Mouse (Mus musculus): Measurements from ENCODE around the gene Casp6. TPM values are rescaled to one million over a fixed set of nuclear protein-coding genes. Genes with fewer than 3 reads are reported as not detected.

Gene Casp6
- polyA plus RNA-seq (2015; fragmentation: Nextera tagmentation; extraction: Ambion mirVana): 20.8 and 23.1 TPM in 2 replicates

GRCm38 (mm10) chr3:129901271-129901809 is at the start of gene Casp6:
TSS of gene Casp6 (plus strand) at chr3:129901425.
- Histone ChIP-seq H3K4me2 (ENCODE audit: low read length) (peak within 1 kb of the TSS; percentile 75), H3K9me3 (ENCODE audit: control insufficient read depth, low read length) (no peaks in the 10 kb centered on the region), H3K4me1 (ENCODE audit: control insufficient read depth, insufficient read depth, low read depth, low read length) (peaks cover 8% of the 10 kb centered on the region), H3K4me3 (ENCODE audit: low read length) (peak within 1 kb of the TSS; percentile 58), H3K27me3 (replicated peaks; ENCODE audit: control insufficient read depth, insufficient read depth, low read length) (no peaks in the 10 kb centered on the region), H3K27ac (ENCODE audit: low read depth, low read length) (peak within 1 kb of the TSS; percentile 44), H3K9ac (ENCODE audit: low read depth, low read length) (peak within 1 kb of the TSS; percentile 68), H3K36me3 (ENCODE audit: control insufficient read depth, insufficient read depth, low read length) (no peaks in the 10 kb centered on the region)
- WGBS: under 1% methylated on average over 32 of the region's 34 CpGs
- peak; percentile 95 for ATAC-seq

GRCm38 (mm10) chr3:129862592-129862991 is 38.6 kb upstream of the Casp6 start:
- no peak for ATAC-seq
- Histone ChIP-seq H3K9me3 (ENCODE audit: control insufficient read depth, low read length) (peaks cover 2% of the 10 kb centered on the region; the same call in 1 of the 2 replicates), H3K36me3 (ENCODE audit: control insufficient read depth, insufficient read depth, low read length) (no peaks in the 10 kb centered on the region), H3K9ac (ENCODE audit: low read depth, low read length) (no peak overlapping the region), H3K27ac (ENCODE audit: low read depth, low read length) (no peak overlapping the region), H3K4me1 (ENCODE audit: control insufficient read depth, insufficient read depth, low read depth, low read length) (no peaks in the 10 kb centered on the region), H3K27me3 (replicated peaks; ENCODE audit: control insufficient read depth, insufficient read depth, low read length) (no peaks in the 10 kb centered on the region), H3K4me3 (ENCODE audit: low read length) (no peak overlapping the region), H3K4me2 (ENCODE audit: low read length) (no peak overlapping the region)
- WGBS: 84% methylated on average over 2 of the region's 2 CpGs

GRCm38 (mm10) chr3:129863698-129864097 is 37.5 kb upstream of the Casp6 start:
- ATAC-seq: no peak
- Histone ChIP-seq H3K27me3 (replicated peaks; ENCODE audit: control insufficient read depth, insufficient read depth, low read length) (no peaks in the 10 kb centered on the region), H3K36me3 (ENCODE audit: control insufficient read depth, insufficient read depth, low read length) (no peaks in the 10 kb centered on the region), H3K9me3 (ENCODE audit: control insufficient read depth, low read length) (no peaks in the 10 kb centered on the region), H3K9ac (ENCODE audit: low read depth, low read length) (no peak overlapping the region), H3K4me3 (ENCODE audit: low read length) (no peak overlapping the region), H3K4me2 (ENCODE audit: low read length) (no peak overlapping the region), H3K27ac (ENCODE audit: low read depth, low read length) (no peak overlapping the region), H3K4me1 (ENCODE audit: control insufficient read depth, insufficient read depth, low read depth, low read length) (no peaks in the 10 kb centered on the region)
- WGBS: 55% methylated on average over 14 of the region's 14 CpGs

- no peaks in the 10 kb centered on the region for H3K27me3 ChIP-seq (replicated peaks; ENCODE audit: control insufficient read depth, insufficient read depth, low read length)
- H3K4me3 ChIP-seq (ENCODE audit: low read length): no peak overlapping the region
- ATAC-seq: no peak
- peaks cover 9% of the 10 kb centered on the region for H3K4me1 ChIP-seq (ENCODE audit: control insufficient read depth, insufficient read depth, low read depth, low read length)
- no peak overlapping the region for H3K9ac ChIP-seq (ENCODE audit: low read depth, low read length)
- no peaks in the 10 kb centered on the region for H3K36me3 ChIP-seq (ENCODE audit: control insufficient read depth, insufficient read depth, low read length)
- no peak overlapping the region for H3K4me2 ChIP-seq (ENCODE audit: low read length)
- no peak overlapping the region for H3K27ac ChIP-seq (ENCODE audit: low read depth, low read length)
- H3K9me3 ChIP-seq (ENCODE audit: control insufficient read depth, low read length): no peaks in the 10 kb centered on the region
- WGBS: 89% methylated on average over 10 of the region's 10 CpGs
These were observed 23.9 kb upstream of the Casp6 start for GRCm38 (mm10) chr3:129877327-129877726.

- Histone ChIP-seq H3K4me2 (ENCODE audit: low read length) (peak within 1 kb of the TSS; percentile 87), H3K27me3 (replicated peaks; ENCODE audit: control insufficient read depth, insufficient read depth, low read length) (no peaks in the 10 kb centered on the region), H3K4me1 (ENCODE audit: control insufficient read depth, insufficient read depth, low read depth, low read length) (peaks cover 9% of the 10 kb centered on the region), H3K9me3 (ENCODE audit: control insufficient read depth, low read length) (no peaks in the 10 kb centered on the region), H3K27ac (ENCODE audit: low read depth, low read length) (peak within 1 kb of the TSS; percentile 88), H3K9ac (ENCODE audit: low read depth, low read length) (peak within 1 kb of the TSS; percentile 89), H3K36me3 (ENCODE audit: control insufficient read depth, insufficient read depth, low read length) (no peaks in the 10 kb centered on the region), H3K4me3 (ENCODE audit: low read length) (peak within 1 kb of the TSS; percentile 61)
- under 1% methylated on average over 49 of the region's 66 CpGs for WGBS
- ATAC-seq: peak; percentile 97
These were observed 22.7 kb upstream of the Casp6 start, which contains the start of gene Pla2g12a for GRCm38 (mm10) chr3:129878405-129879021. TSS of gene Pla2g12a (plus strand) at chr3:129878606.

GRCm38 (mm10) chr3:129879131-129879757 is 22.0 kb upstream of the Casp6 start:
- ATAC-seq: peak; percentile 61
- WGBS: under 1% methylated on average over 25 of the region's 25 CpGs
- Histone ChIP-seq H3K9me3 (ENCODE audit: control insufficient read depth, low read length) (no peaks in the 10 kb centered on the region), H3K4me1 (ENCODE audit: control insufficient read depth, insufficient read depth, low read depth, low read length) (peaks cover 9% of the 10 kb centered on the region), H3K9ac (ENCODE audit: low read depth, low read length) (peak overlapping the region; percentile 89), H3K27ac (ENCODE audit: low read depth, low read length) (peak overlapping the region; percentile 88), H3K27me3 (replicated peaks; ENCODE audit: control insufficient read depth, insufficient read depth, low read length) (no peaks in the 10 kb centered on the region), H3K36me3 (ENCODE audit: control insufficient read depth, insufficient read depth, low read length) (no peaks in the 10 kb centered on the region), H3K4me3 (ENCODE audit: low read length) (peak overlapping the region; percentile 61), H3K4me2 (ENCODE audit: low read length) (peak overlapping the region; percentile 87)

- peak overlapping the region; percentile 87; the same call in 1 of the 2 replicates for H3K4me2 ChIP-seq (ENCODE audit: low read length)
- WGBS: 71% methylated on average over 2 of the region's 2 CpGs
- H3K27ac ChIP-seq (ENCODE audit: low read depth, low read length): no peak overlapping the region
- H3K4me1 ChIP-seq (ENCODE audit: control insufficient read depth, insufficient read depth, low read depth, low read length): peaks cover 9% of the 10 kb centered on the region
- H3K27me3 ChIP-seq (replicated peaks; ENCODE audit: control insufficient read depth, insufficient read depth, low read length): no peaks in the 10 kb centered on the region
- H3K9me3 ChIP-seq (ENCODE audit: control insufficient read depth, low read length): no peaks in the 10 kb centered on the region
- H3K36me3 ChIP-seq (ENCODE audit: control insufficient read depth, insufficient read depth, low read length): no peaks in the 10 kb centered on the region
- H3K9ac ChIP-seq (ENCODE audit: low read depth, low read length): no peak overlapping the region
- no peak for ATAC-seq
- no peak overlapping the region; the same call in 1 of the 2 replicates for H3K4me3 ChIP-seq (ENCODE audit: low read length)
These were observed 21.3 kb upstream of the Casp6 start for GRCm38 (mm10) chr3:129879913-129880312.

- no peaks in the 10 kb centered on the region for H3K36me3 ChIP-seq (ENCODE audit: control insufficient read depth, insufficient read depth, low read length)
- H3K9me3 ChIP-seq (ENCODE audit: control insufficient read depth, low read length): no peaks in the 10 kb centered on the region
- no peak overlapping the region for H3K27ac ChIP-seq (ENCODE audit: low read depth, low read length)
- no peaks in the 10 kb centered on the region for H3K27me3 ChIP-seq (replicated peaks; ENCODE audit: control insufficient read depth, insufficient read depth, low read length)
- WGBS: 89% methylated on average over 8 of the region's 8 CpGs
- no peak for ATAC-seq
- H3K4me3 ChIP-seq (ENCODE audit: low read length): no peak overlapping the region
- peaks cover 9% of the 10 kb centered on the region for H3K4me1 ChIP-seq (ENCODE audit: control insufficient read depth, insufficient read depth, low read depth, low read length)
- no peak overlapping the region for H3K9ac ChIP-seq (ENCODE audit: low read depth, low read length)
- H3K4me2 ChIP-seq (ENCODE audit: low read length): no peak overlapping the region
These were observed 20.2 kb upstream of the Casp6 start for GRCm38 (mm10) chr3:129880925-129881593.

- no peaks in the 10 kb centered on the region for H3K9me3 ChIP-seq (ENCODE audit: control insufficient read depth, low read length)
- H3K9ac ChIP-seq (ENCODE audit: low read depth, low read length): no peak overlapping the region
- H3K27ac ChIP-seq (ENCODE audit: low read depth, low read length): no peak overlapping the region
- H3K4me1 ChIP-seq (ENCODE audit: control insufficient read depth, insufficient read depth, low read depth, low read length): no peaks in the 10 kb centered on the region
- no peak overlapping the region for H3K4me2 ChIP-seq (ENCODE audit: low read length)
- WGBS: 93% methylated on average over 9 of the region's 9 CpGs
- peaks cover 4% of the 10 kb centered on the region for H3K36me3 ChIP-seq (ENCODE audit: control insufficient read depth, insufficient read depth, low read length)
- H3K4me3 ChIP-seq (ENCODE audit: low read length): no peak overlapping the region
- no peak for ATAC-seq
- H3K27me3 ChIP-seq (replicated peaks; ENCODE audit: control insufficient read depth, insufficient read depth, low read length): no peaks in the 10 kb centered on the region
These were observed 15.6 kb upstream of the Casp6 start for GRCm38 (mm10) chr3:129885577-129885976.

Data from hindbrain, embryonic 16.5 days (tissue).